Comparison of ENCODE assay signal across 15 mouse cellular contexts in genomic region chr10:45069557-45069956, GRCm38 (mm10). TPM values are rescaled to one million over a fixed set of nuclear protein-coding genes. Genes with fewer than 3 reads are reported as not detected.
A peak's percentile ranks its signal among the peaks of the same experiment; 100 is the strongest.
DNase-seq lines count a peak whose midpoint lies in the region; ATAC-seq and TF ChIP-seq lines count a peak whose summit lies in the region.
"Had no signal": no experiment of that assay in that cellular context is flagged by ENCODE, and none has a peak within 500 bp of the region (broad histone marks: within the 10 kb centered on the region; RNA-seq: fewer than 3 reads in every experiment).

No protein-coding gene starts in this region.

- H3K4me3 ChIP-seq in heart, embryonic 12.5 days = no peak overlapping the region
- H3K4me3 ChIP-seq in stomach, embryonic 16.5 days (replicated peaks; ENCODE audit: low read length) = no peak overlapping the region
- H3K4me3 ChIP-seq in stomach, postnatal 0 days (ENCODE audit: low read depth, low read length) = no peak overlapping the region
- no peak overlapping the region for H3K4me3 ChIP-seq in liver, embryonic 11.5 days (ENCODE audit: low read depth, low read length)
- H3K4me3 ChIP-seq in myocyte = no peak overlapping the region

- H3ac ChIP-seq in myocyte (ENCODE audit: control insufficient read depth, insufficient read length) = no peak overlapping the region

- no peak for TF ChIP-seq CTCF in stomach, postnatal 0 days (IDR thresholded peaks at IDR 0.05; ENCODE audit: low read depth)

- no peak overlapping the region for H3K27ac ChIP-seq in heart, embryonic 12.5 days (ENCODE audit: poor library complexity, severe bottlenecking)
- no peak overlapping the region for H3K27ac ChIP-seq in stomach, embryonic 16.5 days (ENCODE audit: low read length)
- no peak overlapping the region for H3K27ac ChIP-seq in stomach, postnatal 0 days (replicated peaks)
- no peak overlapping the region for H3K27ac ChIP-seq in liver, embryonic 11.5 days (ENCODE audit: low read depth, low read length)
- H3K27ac ChIP-seq: hindbrain, embryonic 14.5 days; kidney, postnatal 0 days had no signal

- TF ChIP-seq EP300 in stomach, postnatal 0 days (optimal IDR thresholded peaks at IDR 0.05) = no peak

- 47% methylated on average over 6 of the region's 6 CpGs for WGBS in heart, embryonic 12.5 days
- 73% methylated on average over 6 of the region's 6 CpGs for WGBS in stomach, embryonic 16.5 days
- 63% methylated on average over 6 of the region's 6 CpGs for WGBS in stomach, postnatal 0 days
- 47% methylated on average over 6 of the region's 6 CpGs for WGBS in liver, embryonic 11.5 days

- peak overlapping the region; percentile 14; the same call in 1 of the 2 replicates for H3K4me2 ChIP-seq in heart, embryonic 12.5 days
- 0 out of 2 replicates have a peak overlapping the region, but pooled peaks have one; percentile 9 for H3K4me2 ChIP-seq in stomach, embryonic 16.5 days (ENCODE audit: low read depth, low read length)
- no peak overlapping the region for H3K4me2 ChIP-seq in stomach, postnatal 0 days (replicated peaks; ENCODE audit: low read depth)
- H3K4me2 ChIP-seq in liver, embryonic 11.5 days = peak overlapping the region; percentile 41
- H3K4me2 ChIP-seq in myocyte (ENCODE audit: low read depth) = peak overlapping the region; percentile 92
- H3K4me2 ChIP-seq: hindbrain, embryonic 14.5 days had no signal

- no peak overlapping the region; the same call in 1 of the 2 replicates for H3K9ac ChIP-seq in heart, embryonic 12.5 days
- H3K9ac ChIP-seq in stomach, embryonic 16.5 days (ENCODE audit: low read length) = no peak overlapping the region
- no peak overlapping the region for H3K9ac ChIP-seq in stomach, postnatal 0 days (ENCODE audit: low read length)
- no peak overlapping the region for H3K9ac ChIP-seq in liver, embryonic 11.5 days (ENCODE audit: low read depth, low read length)
- H3K9ac ChIP-seq: hindbrain, embryonic 14.5 days had no signal

- peaks cover 43% of the 10 kb centered on the region for H3K4me1 ChIP-seq in heart, embryonic 12.5 days (replicated peaks)
- H3K4me1 ChIP-seq in stomach, embryonic 16.5 days (ENCODE audit: control insufficient read depth, insufficient read depth, low read length) = peaks cover 22% of the 10 kb centered on the region
- peaks cover 2% of the 10 kb centered on the region; the same call in 1 of the 2 replicates for H3K4me1 ChIP-seq in stomach, postnatal 0 days (replicated peaks; ENCODE audit: control insufficient read depth, insufficient read depth)
- peaks cover 38% of the 10 kb centered on the region for H3K4me1 ChIP-seq in liver, embryonic 11.5 days (replicated peaks; ENCODE audit: control insufficient read depth, insufficient read depth, low read length)

- peaks cover 75% of the 10 kb centered on the region for H3K79me2 ChIP-seq in myocyte (ENCODE audit: control insufficient read depth, insufficient read depth)

- no peak for TF ChIP-seq POLR2A in myocyte (IDR thresholded peaks at IDR 0.05; ENCODE audit: insufficient read length, low read depth)

- no peak for ATAC-seq in heart, embryonic 12.5 days (ENCODE audit: insufficient number of reproducible peaks, low FRiP score)
- no peak for ATAC-seq in stomach, embryonic 16.5 days (ENCODE audit: insufficient read depth, low FRiP score)
- no peak for ATAC-seq in stomach, postnatal 0 days (ENCODE audit: low FRiP score, low TSS enrichment)
- ATAC-seq in liver, embryonic 11.5 days (replicated peaks; ENCODE audit: low FRiP score) = no peak
- ATAC-seq: midbrain, embryonic 16.5 days had no signal

- no peaks in the 10 kb centered on the region for H3K27me3 ChIP-seq in heart, embryonic 12.5 days (replicated peaks)
- no peaks in the 10 kb centered on the region for H3K27me3 ChIP-seq in stomach, embryonic 16.5 days (ENCODE audit: control insufficient read depth, insufficient read depth, low read length)
- H3K27me3 ChIP-seq in stomach, postnatal 0 days (ENCODE audit: control insufficient read depth, insufficient read depth, low read length) = no peaks in the 10 kb centered on the region
- no peaks in the 10 kb centered on the region for H3K27me3 ChIP-seq in liver, embryonic 11.5 days (replicated peaks; ENCODE audit: control insufficient read depth, insufficient read depth, low read length)
- no peaks in the 10 kb centered on the region for H3K27me3 ChIP-seq in myocyte (ENCODE audit: control insufficient read depth, insufficient read depth, insufficient read length)

- no peak for DNase-seq in heart, postnatal 4 days
- no peak for DNase-seq in stomach, postnatal 0 days (ENCODE audit: low spot score)
- no peak for DNase-seq in liver, embryonic 11.5 days (ENCODE audit: low spot score)
- DNase-seq in retina, postnatal 1 day = no peak
- DNase-seq in testis, postnatal 10 days (ENCODE audit: low spot score) = no peak
- DNase-seq: cerebellum, postnatal 25 days; kidney, adult 11 months; lung, postnatal 4 days; right cerebral cortex, adult 18-20 months had no signal

- no peaks in the 10 kb centered on the region for H3K9me3 ChIP-seq in heart, embryonic 12.5 days (replicated peaks)
- no peaks in the 10 kb centered on the region for H3K9me3 ChIP-seq in stomach, embryonic 16.5 days (replicated peaks; ENCODE audit: control insufficient read depth, low read length)
- H3K9me3 ChIP-seq in stomach, postnatal 0 days (ENCODE audit: control insufficient read depth, low read length) = no peaks in the 10 kb centered on the region
- no peaks in the 10 kb centered on the region for H3K9me3 ChIP-seq in liver, embryonic 11.5 days (ENCODE audit: control insufficient read depth, low read length)

- peaks cover 25% of the 10 kb centered on the region for H3K36me3 ChIP-seq in heart, embryonic 12.5 days
- H3K36me3 ChIP-seq in stomach, embryonic 16.5 days (ENCODE audit: control insufficient read depth, insufficient read depth, low read length) = no peaks in the 10 kb centered on the region
- H3K36me3 ChIP-seq in stomach, postnatal 0 days (ENCODE audit: control insufficient read depth, insufficient read depth, low read length) = peaks cover 5% of the 10 kb centered on the region; the same call in 1 of the 2 replicates
- H3K36me3 ChIP-seq in liver, embryonic 11.5 days (ENCODE audit: control insufficient read depth, insufficient read depth, low read length) = peaks cover 9% of the 10 kb centered on the region; the same call in 1 of the 2 replicates
- H3K36me3 ChIP-seq in myocyte (ENCODE audit: control insufficient read depth, insufficient read depth) = peaks cover 19% of the 10 kb centered on the region

TF ChIP-seq in myocyte, 11 proteins besides CTCF, POLR2A, EP300 and RAD21:
- TF ChIP-seq TCF12 (IDR thresholded peaks at IDR 0.05; ENCODE audit: insufficient read depth, poor library complexity, severe bottlenecking) (no peak), POLR2AphosphoS2 (IDR thresholded peaks at IDR 0.05; ENCODE audit: insufficient read length, low read depth) (no peak), MYOG (IDR thresholded peaks at IDR 0.05; ENCODE audit: control insufficient read depth in 1 of 3, insufficient read depth in 1 of 3, insufficient read length in 2 of 3, low read depth in 2 of 3) (peak in 2 of 3 experiments; percentile 20 to 49)

RNA-seq across cellular contexts. Expression of gene Prep, which starts 2.6 kb away (rescaled TPM):
- polyA plus RNA-seq in heart, embryonic 12.5 days (2016; fragmentation: Nextera tagmentation; extraction: Ambion mirVana) = 29.9 and 31.0 TPM in 2 replicates
- 10 to 100 TPM; 24.8 to 25.2 TPM for total RNA-seq in heart, postnatal 4 days (2021)
- 22.1 and 25.1 TPM in 2 replicates for polyA plus RNA-seq in stomach, embryonic 16.5 days (2015; fragmentation: Nextera tagmentation; extraction: Ambion mirVana)
- polyA plus RNA-seq in stomach, postnatal 0 days (2015; fragmentation: Nextera tagmentation; extraction: Ambion mirVana) = 10.8 and 11.3 TPM in 2 replicates
- polyA plus RNA-seq in liver, embryonic 11.5 days (2014; fragmentation: Nextera tagmentation; extraction: Ambion mirVana) = 22.1 and 27.7 TPM in 2 replicates
- 35.6 TPM for polyA plus RNA-seq in myocyte (2012; fragmentation: generic; extraction: Trizol)
